Mouse (Mus musculus): ENCODE measurements around the gene Fndc3b. TPM values are rescaled to one million over a fixed set of nuclear protein-coding genes. Genes with fewer than 3 reads are reported as not detected.

The Fndc3b gene
- polyA plus RNA-seq, 1 experiment from 2014 or later: 4.0 TPM

- no peak for DNase-seq (ENCODE audit: low spot score)
These were observed 112.4 kb downstream of the Fndc3b start for GRCm38 (mm10) chr3:27598437-27599382.

- no peak for DNase-seq (ENCODE audit: low spot score)
These were observed 117.5 kb downstream of the Fndc3b start for GRCm38 (mm10) chr3:27593485-27594138.

GRCm38 (mm10) chr3:27592728-27593484, 118.2 kb downstream of the Fndc3b start:
- DNase-seq (ENCODE audit: low spot score): no peak

- no peak for DNase-seq (ENCODE audit: low spot score)
These were observed 120.3 kb downstream of the Fndc3b start for GRCm38 (mm10) chr3:27590823-27591222.

DNA sequence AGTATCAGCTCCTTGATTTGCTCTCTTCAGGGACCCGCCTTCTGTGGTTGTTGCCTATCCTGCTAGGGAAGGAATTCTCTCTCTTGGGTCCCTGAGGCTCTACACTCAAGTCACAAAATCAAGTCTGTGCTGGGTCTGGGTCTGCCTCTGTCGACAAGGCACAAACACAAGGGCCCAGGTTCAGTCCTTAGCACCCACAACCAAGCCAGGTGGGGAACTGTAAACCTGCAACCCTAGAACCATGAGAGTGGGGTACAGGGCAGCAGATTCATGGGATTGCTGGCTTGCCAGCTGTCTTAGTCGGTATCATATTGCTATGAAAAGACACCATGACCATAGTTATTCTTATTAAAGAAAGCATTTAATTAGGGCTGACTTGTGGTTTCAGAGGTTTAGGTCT, 121.8 kb downstream of the Fndc3b start:
- no peak for DNase-seq (ENCODE audit: low spot score)

GRCm38 (mm10) chr3:27588604-27589003, 122.5 kb downstream of the Fndc3b start:
- DNase-seq (ENCODE audit: low spot score): no peak

GRCm38 (mm10) chr3:27584607-27585605, 126.2 kb downstream of the Fndc3b start:
- DNase-seq (ENCODE audit: low spot score): no peak

DNA sequence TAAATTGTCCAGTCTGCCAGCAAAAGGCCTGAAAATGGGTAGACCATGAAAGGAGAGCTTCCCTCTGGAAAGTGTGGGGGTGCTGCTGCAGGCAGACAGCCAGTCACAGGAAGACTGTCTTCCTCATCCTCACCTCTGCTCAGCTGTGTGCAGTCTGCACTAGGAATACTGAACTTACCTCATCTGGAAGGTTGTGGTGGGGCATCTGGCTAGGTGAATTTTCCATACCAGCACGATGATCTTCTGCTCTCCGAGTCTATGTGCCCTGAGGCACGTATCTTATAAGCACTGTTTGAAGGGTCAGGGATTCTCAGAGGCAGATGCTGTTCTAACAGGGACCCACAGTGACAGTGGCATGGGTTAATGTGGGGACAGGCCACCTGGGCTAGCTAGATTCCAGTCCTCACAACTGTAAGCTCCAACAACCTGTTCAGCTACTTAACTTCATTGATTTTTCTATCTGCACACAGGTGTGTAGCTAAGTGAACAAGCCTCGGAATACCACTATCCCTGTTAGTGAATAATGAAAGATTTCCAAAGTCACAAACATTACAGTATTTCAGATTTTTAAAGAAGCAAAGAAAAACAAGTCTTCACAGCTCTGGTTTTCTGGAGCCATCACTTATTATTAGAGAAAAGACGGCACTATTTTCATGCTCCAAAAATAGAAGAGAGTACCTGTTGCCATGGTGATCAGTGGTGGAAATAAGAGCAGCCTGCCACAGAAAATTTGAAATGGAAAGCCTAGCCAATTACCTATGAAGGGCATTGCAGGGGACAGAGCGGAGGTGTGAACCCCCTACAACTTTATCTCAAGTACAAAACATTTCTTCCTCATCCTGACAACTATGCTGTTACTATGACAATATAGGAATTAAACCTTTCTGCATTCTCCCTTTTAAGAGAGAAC, 128.9 kb downstream of the Fndc3b start:
- no peak for DNase-seq (ENCODE audit: low spot score)

DNA sequence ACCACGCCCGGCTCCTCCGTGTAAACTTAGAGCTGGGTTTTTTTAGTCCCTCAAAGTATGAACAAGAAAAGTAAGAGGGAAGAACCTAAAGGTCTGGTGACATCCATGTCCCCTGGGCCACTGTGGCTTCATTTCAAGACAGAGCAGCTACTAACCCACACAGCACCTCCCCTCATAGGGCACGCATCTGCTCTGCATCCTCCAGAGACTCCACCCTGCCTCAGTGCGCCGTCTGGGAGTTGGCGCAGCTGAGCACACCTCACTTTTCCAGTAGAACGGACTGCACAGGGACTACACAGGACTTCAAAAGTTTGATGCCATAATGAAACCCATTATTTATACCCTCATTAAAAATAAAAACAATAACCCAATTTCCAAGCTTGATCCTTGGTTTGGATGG, 130.2 kb downstream of the Fndc3b start:
- DNase-seq (ENCODE audit: low spot score): no peak

- DNase-seq (ENCODE audit: low spot score): no peak
These were observed 131.1 kb downstream of the Fndc3b start for GRCm38 (mm10) chr3:27579894-27580613.

GRCm38 (mm10) chr3:27579229-27579628, 131.9 kb downstream of the Fndc3b start:
- no peak for DNase-seq (ENCODE audit: low spot score)

GRCm38 (mm10) chr3:27577349-27578025, 133.6 kb downstream of the Fndc3b start:
- no peak for DNase-seq (ENCODE audit: low spot score)

DNA sequence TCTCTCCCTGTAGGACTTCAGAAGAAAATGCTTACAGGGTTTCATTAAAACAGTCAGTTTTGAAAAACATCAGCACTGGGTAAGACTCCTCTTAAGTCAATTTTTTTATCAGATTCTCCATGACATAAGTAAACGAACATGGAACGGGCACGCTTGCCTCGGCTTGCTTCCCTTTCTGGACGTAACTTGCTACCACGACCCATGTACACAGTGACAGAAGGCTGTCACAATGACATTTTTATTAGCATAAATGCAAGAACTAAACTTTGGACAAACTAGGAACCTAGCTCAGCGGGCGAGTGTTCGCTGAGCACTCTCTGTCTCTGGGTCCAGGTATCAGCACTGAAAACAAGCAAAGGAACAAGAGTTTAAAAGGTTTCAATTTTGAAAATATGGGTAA, 136.9 kb downstream of the Fndc3b start:
- DNase-seq (ENCODE audit: low spot score): no peak

- no peak for DNase-seq (ENCODE audit: low spot score)
These were observed 137.6 kb downstream of the Fndc3b start for GRCm38 (mm10) chr3:27573458-27573857.

DNA sequence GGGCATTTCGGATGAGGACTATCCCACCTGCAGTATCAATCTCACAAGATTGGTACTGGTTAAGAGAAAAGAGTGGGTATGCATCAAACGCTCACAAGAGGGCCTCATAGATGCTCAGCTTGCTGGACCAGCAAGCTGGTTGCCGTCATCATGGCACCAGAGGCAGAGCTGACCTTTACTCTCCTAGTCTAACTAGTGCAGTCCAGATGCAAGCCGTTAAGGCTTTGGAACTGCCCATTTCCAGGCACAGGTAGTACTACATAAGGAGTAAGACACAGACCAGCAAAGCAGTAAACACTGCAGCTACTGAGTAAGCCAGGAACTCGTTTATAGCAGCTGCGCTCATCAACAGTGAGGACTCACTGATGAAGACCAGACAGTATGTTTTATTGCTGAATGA, 138.8 kb downstream of the Fndc3b start:
- DNase-seq (ENCODE audit: low spot score): no peak

DNA sequence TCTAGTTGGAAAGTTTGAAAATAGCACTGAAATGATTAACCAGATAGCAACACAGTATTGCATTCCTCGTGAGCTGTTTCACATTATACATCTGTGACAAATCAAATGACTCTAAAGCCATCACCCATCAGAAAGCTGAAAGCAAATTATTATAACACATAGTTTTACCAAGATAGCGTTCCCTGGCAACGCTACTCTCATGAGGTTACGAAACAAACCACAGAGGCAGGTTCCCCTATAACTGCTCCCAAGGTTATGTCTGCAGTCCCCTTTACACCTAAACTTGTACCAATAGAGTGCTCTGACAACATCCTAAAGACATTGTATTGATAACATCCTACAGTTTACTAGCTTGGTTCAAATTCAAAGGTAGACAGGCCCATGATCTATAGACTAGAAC, 145.8 kb downstream of the Fndc3b start:
- no peak for DNase-seq (ENCODE audit: low spot score)

DNA sequence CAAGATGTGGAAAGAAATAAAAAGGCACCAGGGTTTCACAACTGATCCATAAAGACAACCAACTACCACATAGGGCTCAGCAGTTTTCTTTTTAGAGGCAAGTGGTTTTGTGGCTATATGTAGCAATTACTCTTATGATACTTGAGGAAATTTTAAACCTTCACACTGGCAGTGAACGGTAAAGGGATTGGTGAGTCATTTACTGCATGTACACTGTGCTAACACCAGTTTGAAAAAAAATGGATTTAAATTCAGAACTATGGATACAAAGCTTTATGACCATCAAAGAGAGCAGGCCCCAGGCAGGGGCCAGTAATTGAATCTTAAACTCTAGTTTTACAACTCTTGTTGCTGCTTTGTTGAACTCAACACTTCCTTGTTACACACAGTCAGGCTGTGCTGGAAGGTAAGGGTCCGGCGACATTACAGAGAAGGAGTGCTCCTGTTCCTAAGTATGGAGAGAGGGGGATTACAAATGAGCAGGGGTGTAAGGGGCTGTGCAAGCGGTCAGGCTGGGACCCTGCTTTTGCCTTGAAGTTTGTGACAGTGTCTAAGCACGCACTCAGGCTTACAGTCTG, 148.0 kb downstream of the Fndc3b start:
- no peak for DNase-seq (ENCODE audit: low spot score)

GRCm38 (mm10) chr3:27562476-27562875, 148.6 kb downstream of the Fndc3b start:
- no peak for DNase-seq (ENCODE audit: low spot score)

Measured in thymus, postnatal 0 days (tissue).